16 mouse cellular contexts compared by ENCODE assay signal in the genomic region with DNA sequence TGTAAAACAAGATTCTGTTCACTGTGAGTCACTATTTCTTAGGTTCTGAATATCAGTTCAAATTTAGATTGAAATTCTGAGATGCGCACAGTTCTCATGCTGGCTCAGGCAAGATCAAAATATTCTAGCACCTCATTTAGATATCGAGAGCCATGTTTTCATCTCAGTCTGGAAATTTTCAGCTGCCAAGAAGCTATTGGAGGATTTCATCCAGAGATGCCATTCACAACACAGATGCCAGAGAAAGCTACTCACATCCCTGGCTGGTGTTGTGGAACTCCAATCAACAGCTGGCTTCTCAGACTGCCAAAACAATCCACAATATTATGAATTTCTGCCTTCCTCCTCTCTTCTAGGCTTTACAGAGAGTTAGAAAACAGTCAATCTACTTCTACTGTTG.
DNase-seq lines count a peak whose midpoint lies in the region; ATAC-seq and TF ChIP-seq lines count a peak whose summit lies in the region.
"Had no signal": no experiment of that assay in that cellular context is flagged by ENCODE, and none has a peak within 500 bp of the region (broad histone marks: within the 10 kb centered on the region; RNA-seq: fewer than 3 reads in every experiment).

No protein-coding gene starts in this region.

- H3K9ac ChIP-seq in forebrain, embryonic 14.5 days (ENCODE audit: low read length): no peak overlapping the region
- no peak overlapping the region for H3K9ac ChIP-seq in forebrain, embryonic 13.5 days
- no peak overlapping the region for H3K9ac ChIP-seq in heart, embryonic 11.5 days (ENCODE audit: low read depth, low read length)
- H3K9ac ChIP-seq: embryonic facial prominence, embryonic 12.5 days; hindbrain, embryonic 15.5 days; midbrain, embryonic 13.5 days had no signal

- 82% methylated on average over 2 of the region's 2 CpGs for WGBS in forebrain, embryonic 14.5 days
- WGBS in forebrain, embryonic 13.5 days: 91% methylated on average over 2 of the region's 2 CpGs
- WGBS in heart, embryonic 11.5 days (ENCODE audit: insufficient replicate concordance): 79% methylated on average over 2 of the region's 2 CpGs

- no peaks in the 10 kb centered on the region for H3K9me3 ChIP-seq in forebrain, embryonic 14.5 days (replicated peaks; ENCODE audit: control insufficient read depth, low read length)
- no peaks in the 10 kb centered on the region for H3K9me3 ChIP-seq in forebrain, embryonic 13.5 days (replicated peaks)
- no peaks in the 10 kb centered on the region for H3K9me3 ChIP-seq in heart, embryonic 11.5 days (replicated peaks; ENCODE audit: control insufficient read depth, low read length)
- H3K9me3 ChIP-seq: embryonic facial prominence, embryonic 12.5 days; hindbrain, embryonic 15.5 days; midbrain, embryonic 13.5 days had no signal

- no peaks in the 10 kb centered on the region for H3K36me3 ChIP-seq in forebrain, embryonic 14.5 days (ENCODE audit: control insufficient read depth, insufficient read depth, low read length)
- H3K36me3 ChIP-seq in forebrain, embryonic 13.5 days (ENCODE audit: poor library complexity, severe bottlenecking): no peaks in the 10 kb centered on the region
- H3K36me3 ChIP-seq in heart, embryonic 11.5 days (ENCODE audit: control insufficient read depth, insufficient read depth, low read length): no peaks in the 10 kb centered on the region
- H3K36me3 ChIP-seq: embryonic facial prominence, embryonic 12.5 days; hindbrain, embryonic 15.5 days; midbrain, embryonic 13.5 days had no signal

- H3K4me1 ChIP-seq in forebrain, embryonic 14.5 days (ENCODE audit: control insufficient read depth, insufficient read depth, low read length): no peaks in the 10 kb centered on the region
- no peaks in the 10 kb centered on the region for H3K4me1 ChIP-seq in forebrain, embryonic 13.5 days
- H3K4me1 ChIP-seq in heart, embryonic 11.5 days (ENCODE audit: control insufficient read depth, insufficient read depth, low read length): no peaks in the 10 kb centered on the region
- H3K4me1 ChIP-seq: embryonic facial prominence, embryonic 12.5 days; hindbrain, embryonic 15.5 days; midbrain, embryonic 13.5 days had no signal

- no peak overlapping the region for H3K27ac ChIP-seq in forebrain, embryonic 14.5 days (ENCODE audit: low read depth, low read length)
- H3K27ac ChIP-seq in forebrain, embryonic 13.5 days: no peak overlapping the region
- H3K27ac ChIP-seq in left cerebral cortex, adult 2 months: no peak overlapping the region
- H3K27ac ChIP-seq in heart, embryonic 11.5 days (ENCODE audit: low read depth, low read length): no peak overlapping the region
- H3K27ac ChIP-seq: embryonic facial prominence, embryonic 12.5 days; heart, adult 2 months; hindbrain, embryonic 15.5 days; macrophage; midbrain, embryonic 13.5 days had no signal

- ATAC-seq in forebrain, embryonic 14.5 days: peak; percentile 34; the same call in 1 of the 2 replicates
- no peak for ATAC-seq in forebrain, embryonic 13.5 days
- no peak for ATAC-seq in heart, embryonic 11.5 days (replicated peaks; ENCODE audit: insufficient number of reproducible peaks, low FRiP score, low TSS enrichment)
- ATAC-seq: midbrain, embryonic 13.5 days; Patski had no signal

- H3K27me3 ChIP-seq in forebrain, embryonic 14.5 days (replicated peaks; ENCODE audit: control insufficient read depth, insufficient read depth, low read length): no peaks in the 10 kb centered on the region
- H3K27me3 ChIP-seq in forebrain, embryonic 13.5 days: no peaks in the 10 kb centered on the region
- no peaks in the 10 kb centered on the region for H3K27me3 ChIP-seq in heart, embryonic 11.5 days (ENCODE audit: control insufficient read depth, insufficient read depth, low read length)
- H3K27me3 ChIP-seq: embryonic facial prominence, embryonic 12.5 days; hindbrain, embryonic 15.5 days; midbrain, embryonic 13.5 days; Patski had no signal

- intact Hi-C loops in left cerebral cortex, adult 2 months (cut with DNase I): no loop called here

- peak; percentile 56 for DNase-seq in forebrain, embryonic 14.5 days (ENCODE audit: low spot score)
- peak; percentile 30 for DNase-seq in right cerebral cortex, adult 18-20 months
- no peak for DNase-seq in right cerebral cortex, postnatal 14 days
- DNase-seq in left cerebral cortex, adult 2 months (ENCODE audit: extremely low spot score in 1 of 2, low spot score in 2 of 2): peak; percentile 8 to 11
- DNase-seq in telencephalon, adult 2 months (ENCODE audit: low read depth, low spot score): peak; percentile 44
- DNase-seq in kidney, postnatal 14 days: no peak
- DNase-seq: cerebellum, postnatal 36 days; heart, adult 2 months; kidney, adult 18-20 months had no signal

- no peak for TF ChIP-seq CTCF in left cerebral cortex, adult 2 months (IDR thresholded peaks at IDR 0.05)

- no peak overlapping the region for H3K4me2 ChIP-seq in forebrain, embryonic 14.5 days (ENCODE audit: low read length)
- H3K4me2 ChIP-seq in forebrain, embryonic 13.5 days: no peak overlapping the region
- no peak overlapping the region for H3K4me2 ChIP-seq in heart, embryonic 11.5 days
- H3K4me2 ChIP-seq: embryonic facial prominence, embryonic 12.5 days; hindbrain, embryonic 15.5 days; midbrain, embryonic 13.5 days had no signal

- H3K4me3 ChIP-seq in forebrain, embryonic 14.5 days (ENCODE audit: low read depth, low read length): no peak overlapping the region
- no peak overlapping the region for H3K4me3 ChIP-seq in forebrain, embryonic 13.5 days
- H3K4me3 ChIP-seq in left cerebral cortex, adult 2 months: no peak overlapping the region
- no peak overlapping the region for H3K4me3 ChIP-seq in heart, embryonic 11.5 days (ENCODE audit: low read depth, low read length)
- H3K4me3 ChIP-seq: embryonic facial prominence, embryonic 12.5 days; heart, adult 2 months; hindbrain, embryonic 15.5 days; midbrain, embryonic 13.5 days had no signal

Comparison
In these comparisons a context has a peak if more than half of its experiments do, and no peak if none do; other contexts are left out.
1. DNase-seq: peak in forebrain, embryonic 14.5 days (single experiment), right cerebral cortex, adult 18-20 months (single experiment), left cerebral cortex, adult 2 months (2 of 2) and telencephalon, adult 2 months (single experiment); none in right cerebral cortex, postnatal 14 days (single experiment) and kidney, postnatal 14 days (single experiment).